Mouse (Mus musculus) left cerebral cortex, adult 9 months (tissue): ENCODE data around the gene Nsg1.

Experiments used
- DNase-seq, 2 experiments: peaks; one replicate each; pipeline ENCODE4 v3.0.0; 2022; ENCODE audit warnings: low spot score in 2 of 2

The Nsg1 gene

GRCm38 (mm10) chr5:38146524-38146923 is 13.2 kb downstream of the Nsg1 start:
- no peak for DNase-seq

- DNase-seq = no peak
Observed at GRCm38 (mm10) chr5:38140893-38141292, 18.8 kb downstream of the Nsg1 start.

GRCm38 (mm10) chr5:38137163-38137562 is 22.5 kb downstream of the Nsg1 start:
- no peak for DNase-seq

- no peak for DNase-seq
Observed at GRCm38 (mm10) chr5:38136247-38136646, 23.5 kb downstream of the Nsg1 start.

- no peak for DNase-seq
Observed at GRCm38 (mm10) chr5:38129339-38129738, 30.4 kb downstream of the Nsg1 start.

GRCm38 (mm10) chr5:38126519-38127306 is 33.0 kb downstream of the Nsg1 start:
- DNase-seq = no peak

GRCm38 (mm10) chr5:38121699-38122098 is 38.0 kb downstream of the Nsg1 start:
- DNase-seq = no peak

- no peak for DNase-seq
Observed at GRCm38 (mm10) chr5:38119268-38119667, 40.4 kb downstream of the Nsg1 start.

- DNase-seq = peak; percentile 82 to 84
Observed at GRCm38 (mm10) chr5:38117056-38117455, 42.7 kb downstream of the Nsg1 start.

- DNase-seq = no peak
Observed at GRCm38 (mm10) chr5:38114526-38114925, 45.2 kb downstream of the Nsg1 start.

GRCm38 (mm10) chr5:38106807-38107206 is 52.9 kb downstream of the Nsg1 start:
- DNase-seq = no peak

- no peak for DNase-seq
Observed at GRCm38 (mm10) chr5:38106080-38106697, 53.5 kb downstream of the Nsg1 start.

GRCm38 (mm10) chr5:38102945-38103344 is 56.8 kb downstream of the Nsg1 start:
- no peak for DNase-seq

- DNase-seq = no peak
Observed at GRCm38 (mm10) chr5:38099139-38099676, 60.5 kb downstream of the Nsg1 start.

GRCm38 (mm10) chr5:38097501-38098093 is 62.1 kb downstream of the Nsg1 start:
- DNase-seq = no peak

- DNase-seq = no peak
Observed at GRCm38 (mm10) chr5:38094331-38094730, 65.4 kb downstream of the Nsg1 start.

GRCm38 (mm10) chr5:38091966-38092304 is 67.8 kb downstream of the Nsg1 start:
- DNase-seq = no peak

GRCm38 (mm10) chr5:38091046-38091965 is 68.4 kb downstream of the Nsg1 start:
- peak in 1 of 2 experiments; percentile 61 for DNase-seq

- no peak for DNase-seq
Observed at GRCm38 (mm10) chr5:38090581-38090980, 69.1 kb downstream of the Nsg1 start.

GRCm38 (mm10) chr5:38090111-38090510 is 69.6 kb downstream of the Nsg1 start:
- no peak for DNase-seq
